In genomic region chr7:46857436-46857835, GRCm38 (mm10) we compare ENCODE assay signal across 40 mouse cellular contexts. TPM values are rescaled to one million over a fixed set of nuclear protein-coding genes. Genes with fewer than 3 reads are reported as not detected.
"Had no signal": no experiment of that assay in that cellular context is flagged by ENCODE, and none has a peak within 500 bp of the region (broad histone marks: within the 10 kb centered on the region; RNA-seq: fewer than 3 reads in every experiment).

No protein-coding gene starts in this region.

- H3K9ac ChIP-seq: heart, embryonic 13.5 days; heart, embryonic 15.5 days; hindbrain, embryonic 13.5 days; hindbrain, embryonic 15.5 days; kidney, embryonic 15.5 days; limb, embryonic 13.5 days; limb, embryonic 15.5 days had no signal

- DNase-seq: gastrocnemius, adult 2 months; gastrocnemius, postnatal 10 days; gastrocnemius, postnatal 25 days; heart, adult 11 months; heart, adult 2 months; heart, postnatal 14 days; heart, postnatal 36 days; kidney, adult 11 months; kidney, adult 2 months; kidney, adult 9 months; kidney, postnatal 14 days; kidney, postnatal 36 days; layer of hippocampus, adult 9-11 months; layer of hippocampus, postnatal 36 days; left cerebral cortex, postnatal 4 days had no signal

- H3K4me3 ChIP-seq: gastrocnemius, adult 2 months; heart, adult 2 months; heart, embryonic 13.5 days; heart, embryonic 15.5 days; hindbrain, embryonic 13.5 days; hindbrain, embryonic 15.5 days; kidney, embryonic 15.5 days; limb, embryonic 13.5 days; limb, embryonic 15.5 days had no signal

- H3K4me2 ChIP-seq: heart, embryonic 11.5 days; heart, embryonic 13.5 days; heart, embryonic 15.5 days; hindbrain, embryonic 13.5 days; hindbrain, embryonic 15.5 days; kidney, embryonic 15.5 days; limb, embryonic 13.5 days; limb, embryonic 15.5 days; liver, embryonic 11.5 days had no signal

- H3K27me3 ChIP-seq: heart, embryonic 13.5 days; heart, embryonic 15.5 days; hindbrain, embryonic 13.5 days; hindbrain, embryonic 15.5 days; kidney, embryonic 15.5 days; limb, embryonic 13.5 days; limb, embryonic 15.5 days had no signal

- H3K4me1 ChIP-seq: heart, embryonic 13.5 days; heart, embryonic 15.5 days; hindbrain, embryonic 13.5 days; hindbrain, embryonic 15.5 days; kidney, embryonic 15.5 days; limb, embryonic 13.5 days; limb, embryonic 15.5 days had no signal

- H3K27ac ChIP-seq: gastrocnemius, adult 2 months; heart, adult 2 months; heart, embryonic 13.5 days; heart, embryonic 15.5 days; hindbrain, embryonic 13.5 days; hindbrain, embryonic 15.5 days; hindbrain, postnatal 0 days; kidney, embryonic 15.5 days; kidney, postnatal 0 days; limb, embryonic 13.5 days; limb, embryonic 15.5 days had no signal

- H3K9me3 ChIP-seq: heart, embryonic 13.5 days; heart, embryonic 15.5 days; hindbrain, embryonic 13.5 days; hindbrain, embryonic 15.5 days; kidney, embryonic 15.5 days; limb, embryonic 13.5 days; limb, embryonic 15.5 days had no signal

- ATAC-seq: hindbrain, postnatal 0 days; intestine, embryonic 16.5 days had no signal

RNA-seq across cellular contexts. Expression of gene Ldhc, which starts 3.6 kb away (rescaled TPM):
- total RNA-seq: gastrocnemius, adult 2 months; gastrocnemius, postnatal 10 days; gastrocnemius, postnatal 25 days; gastrocnemius, postnatal 4 days; heart, adult 2 months; heart, postnatal 14 days; heart, postnatal 36 days; hematopoietic stem cell, adult 5-6 weeks; hindbrain, postnatal 0 days; layer of hippocampus, adult 18-20 months; layer of hippocampus, adult 8-10 months; layer of hippocampus, postnatal 14 days; layer of hippocampus, postnatal 36 days; left cerebral cortex, adult 18-20 months; left cerebral cortex, adult 8-10 months; left cerebral cortex, postnatal 10 days; left cerebral cortex, postnatal 25 days; left cerebral cortex, postnatal 4 days had no signal
- polyA plus RNA-seq: heart, embryonic 11.5 days; heart, embryonic 13.5 days; heart, embryonic 15.5 days; heart, postnatal 0 days; hindbrain, embryonic 11.5 days; intestine, embryonic 14.5 days; intestine, embryonic 16.5 days; kidney, postnatal 0 days; large intestine, adult 2 months; limb, embryonic 13.5 days had no signal
